17 mouse cellular contexts compared by ENCODE assay signal in genomic region chr10:90942001-90942700, GRCm38 (mm10).
DNase-seq lines count a peak whose midpoint lies in the region; ATAC-seq and TF ChIP-seq lines count a peak whose summit lies in the region.
"Had no signal": no experiment of that assay in that cellular context is flagged by ENCODE, and none has a peak within 500 bp of the region (broad histone marks: within the 10 kb centered on the region; RNA-seq: fewer than 3 reads in every experiment).

No protein-coding gene starts in this region.

- peaks cover 4% of the 10 kb centered on the region for H3K27me3 ChIP-seq in myocyte (ENCODE audit: control insufficient read depth, insufficient read depth, insufficient read length)
- H3K27me3 ChIP-seq in midbrain, embryonic 16.5 days (ENCODE audit: control insufficient read depth, insufficient read depth, low read depth, low read length) = no peaks in the 10 kb centered on the region
- H3K27me3 ChIP-seq: forebrain, embryonic 15.5 days had no signal

- no peak overlapping the region for H3K4me3 ChIP-seq in layer of hippocampus, adult 2 months
- H3K4me3 ChIP-seq in cortical plate, adult 2 months (ENCODE audit: insufficient read depth, low read length) = no peak overlapping the region
- H3K4me3 ChIP-seq in myocyte = no peak overlapping the region
- H3K4me3 ChIP-seq in midbrain, embryonic 16.5 days (ENCODE audit: low read depth, low read length) = no peak overlapping the region
- H3K4me3 ChIP-seq: embryonic facial prominence, embryonic 10.5 days; erythroblast, embryonic 14.5 days; forebrain, embryonic 15.5 days; hindbrain, embryonic 10.5 days; midbrain, embryonic 10.5 days had no signal

- H3K4me2 ChIP-seq in myocyte (ENCODE audit: low read depth) = no peak overlapping the region
- no peak overlapping the region for H3K4me2 ChIP-seq in midbrain, embryonic 16.5 days (ENCODE audit: low read length)
- H3K4me2 ChIP-seq: forebrain, embryonic 15.5 days had no signal

- no peak overlapping the region for H3K9ac ChIP-seq in midbrain, embryonic 16.5 days (ENCODE audit: low read depth, low read length)
- H3K9ac ChIP-seq: forebrain, embryonic 15.5 days; liver, postnatal 0 days had no signal

- H3K79me2 ChIP-seq in myocyte (ENCODE audit: control insufficient read depth, insufficient read depth) = no peaks in the 10 kb centered on the region

- H3K9me3 ChIP-seq in midbrain, embryonic 16.5 days (replicated peaks; ENCODE audit: control insufficient read depth, low read length, poor library complexity, severe bottlenecking) = no peaks in the 10 kb centered on the region
- H3K9me3 ChIP-seq: embryonic facial prominence, embryonic 10.5 days; forebrain, embryonic 15.5 days; G1E; hindbrain, embryonic 10.5 days had no signal

- H3ac ChIP-seq in myocyte (ENCODE audit: control insufficient read depth, insufficient read length) = no peak overlapping the region

- no peaks in the 10 kb centered on the region for H3K36me3 ChIP-seq in myocyte (ENCODE audit: control insufficient read depth, insufficient read depth)
- peaks cover 16% of the 10 kb centered on the region for H3K36me3 ChIP-seq in midbrain, embryonic 16.5 days (ENCODE audit: control insufficient read depth, insufficient read depth, low read length)
- H3K36me3 ChIP-seq: embryonic facial prominence, embryonic 10.5 days; G1E; hindbrain, embryonic 10.5 days; midbrain, embryonic 10.5 days had no signal

- no peak for TF ChIP-seq POLR2A in cortical plate, adult 2 months (IDR thresholded peaks at IDR 0.05; ENCODE audit: extremely low read depth, insufficient read depth, low read length)
- TF ChIP-seq POLR2A in myocyte (IDR thresholded peaks at IDR 0.05; ENCODE audit: insufficient read length, low read depth) = no peak

- H3K4me1 ChIP-seq in cortical plate, adult 2 months (ENCODE audit: control insufficient read depth, insufficient read depth, low read length) = peaks cover 26% of the 10 kb centered on the region
- no peaks in the 10 kb centered on the region for H3K4me1 ChIP-seq in midbrain, embryonic 16.5 days (ENCODE audit: control insufficient read depth, insufficient read depth, low read length)
- H3K4me1 ChIP-seq: embryonic facial prominence, embryonic 10.5 days; forebrain, embryonic 15.5 days; hindbrain, embryonic 10.5 days; midbrain, embryonic 10.5 days had no signal

- 87% methylated on average over 14 of the region's 14 CpGs for WGBS in midbrain, embryonic 16.5 days

- ATAC-seq in midbrain, embryonic 16.5 days = no peak
- ATAC-seq: forebrain, embryonic 15.5 days; liver, postnatal 0 days had no signal

- no peak for TF ChIP-seq CTCF in layer of hippocampus, adult 2 months (conservative IDR thresholded peaks at IDR 0.05)
- no peak for TF ChIP-seq CTCF in cortical plate, adult 2 months (IDR thresholded peaks at IDR 0.05; ENCODE audit: extremely low read depth, insufficient read depth, low read length)

- peak overlapping the region; percentile 88 for H3K27ac ChIP-seq in layer of hippocampus, adult 2 months
- H3K27ac ChIP-seq in cortical plate, adult 2 months (ENCODE audit: insufficient read depth, low read length) = peak overlapping the region; percentile 60
- no peak overlapping the region for H3K27ac ChIP-seq in midbrain, embryonic 16.5 days (ENCODE audit: low read length)
- H3K27ac ChIP-seq: embryonic facial prominence, embryonic 10.5 days; forebrain, embryonic 15.5 days; hindbrain, embryonic 10.5 days; midbrain, embryonic 10.5 days had no signal

- no peak for DNase-seq in layer of hippocampus, adult 2 months (ENCODE audit: low spot score in 2 of 2)
- DNase-seq in layer of hippocampus, adult 9-11 months = no peak
- DNase-seq in cerebellum, adult 8-10 months = peak; percentile 43
- no peak for DNase-seq in urinary bladder, postnatal 10 days (ENCODE audit: low spot score)
- DNase-seq: adrenal gland, adult 2 months; kidney, adult 8-10 months; liver, postnatal 0 days; right cerebral cortex, postnatal 25 days had no signal

TF ChIP-seq in myocyte, 11 proteins besides CTCF, POLR2A, EP300 and RAD21:
- no peak for TF ChIP-seq POLR2AphosphoS2 (IDR thresholded peaks at IDR 0.05; ENCODE audit: insufficient read length, low read depth)
- peak; percentile 34 for TF ChIP-seq TCF3 (IDR thresholded peaks at IDR 0.05; ENCODE audit: insufficient read length, low read depth)
- TF ChIP-seq MYOD1 (IDR thresholded peaks at IDR 0.05; ENCODE audit: control insufficient read depth in 1 of 3, insufficient read length in 2 of 3, low read depth in 2 of 3) = peak in 1 of 3 experiments; percentile 37
- TF ChIP-seq REST (IDR thresholded peaks at IDR 0.05; ENCODE audit: insufficient read depth, insufficient read length) = no peak
- no peak for TF ChIP-seq SRF (IDR thresholded peaks at IDR 0.05; ENCODE audit: control insufficient read depth, insufficient read length, low read depth)
- peak in 1 of 3 experiments; percentile 70 for TF ChIP-seq MYOG (IDR thresholded peaks at IDR 0.05; ENCODE audit: control insufficient read depth in 1 of 3, insufficient read depth in 1 of 3, insufficient read length in 2 of 3, low read depth in 2 of 3)
